Mouse (Mus musculus): ENCODE results near the gene E130308A19Rik. TPM values are rescaled to one million over a fixed set of nuclear protein-coding genes. Genes with fewer than 3 reads are reported as not detected.

Gene E130308A19Rik
- total RNA-seq, 1 experiment from 2014 or later: 3.1 TPM

GRCm38 (mm10) chr4:59801489-59801888 is 175.5 kb downstream of the E130308A19Rik start, which contains the start of gene Inip:
Gene Inip, minus strand, starts transcription at chr4:59801589.
- ATAC-seq (replicated peaks; ENCODE audit: insufficient number of reproducible peaks, low FRiP score, low TSS enrichment, poor library complexity, severe bottlenecking): no peak

GRCm38 (mm10) chr4:59802107-59802506 is 176.1 kb downstream of the E130308A19Rik start:
- ATAC-seq (replicated peaks; ENCODE audit: insufficient number of reproducible peaks, low FRiP score, low TSS enrichment, poor library complexity, severe bottlenecking): no peak

- no peak for ATAC-seq (replicated peaks; ENCODE audit: insufficient number of reproducible peaks, low FRiP score, low TSS enrichment, poor library complexity, severe bottlenecking)
These were observed 176.8 kb downstream of the E130308A19Rik start for GRCm38 (mm10) chr4:59802792-59803191.

- ATAC-seq (replicated peaks; ENCODE audit: insufficient number of reproducible peaks, low FRiP score, low TSS enrichment, poor library complexity, severe bottlenecking): peak; percentile 67
These were observed 177.3 kb downstream of the E130308A19Rik start for GRCm38 (mm10) chr4:59803358-59803757.

GRCm38 (mm10) chr4:59804754-59805153 is 178.7 kb downstream of the E130308A19Rik start:
- no peak for ATAC-seq (replicated peaks; ENCODE audit: insufficient number of reproducible peaks, low FRiP score, low TSS enrichment, poor library complexity, severe bottlenecking)

- ATAC-seq (replicated peaks; ENCODE audit: insufficient number of reproducible peaks, low FRiP score, low TSS enrichment, poor library complexity, severe bottlenecking): peak; percentile 33
These were observed 179.4 kb downstream of the E130308A19Rik start, which contains the start of gene Snx30 for GRCm38 (mm10) chr4:59805181-59805967. Gene Snx30, plus strand, starts transcription at chr4:59805840.

GRCm38 (mm10) chr4:59805968-59806878 is 180.2 kb downstream of the E130308A19Rik start:
- ATAC-seq (replicated peaks; ENCODE audit: insufficient number of reproducible peaks, low FRiP score, low TSS enrichment, poor library complexity, severe bottlenecking): peak; percentile 32; the same call in 1 of the 2 replicates

- no peak for ATAC-seq (replicated peaks; ENCODE audit: insufficient number of reproducible peaks, low FRiP score, low TSS enrichment, poor library complexity, severe bottlenecking)
These were observed 180.8 kb downstream of the E130308A19Rik start for GRCm38 (mm10) chr4:59806879-59807195.

- no peak for ATAC-seq (replicated peaks; ENCODE audit: insufficient number of reproducible peaks, low FRiP score, low TSS enrichment, poor library complexity, severe bottlenecking)
These were observed 181.5 kb downstream of the E130308A19Rik start for GRCm38 (mm10) chr4:59807521-59807920.

- ATAC-seq (replicated peaks; ENCODE audit: insufficient number of reproducible peaks, low FRiP score, low TSS enrichment, poor library complexity, severe bottlenecking): peak; percentile 63
These were observed 182.4 kb downstream of the E130308A19Rik start for GRCm38 (mm10) chr4:59808396-59808795.

Other genes with a start within 250 kb of the E130308A19Rik start
- gene Susd1, start 187.6 kb upstream of the E130308A19Rik start, total RNA-seq (2017): 19.5 to 24.7 TPM (median 23.7 TPM) in 3 replicates
- 282 to 348 TPM (median 308 TPM) in 3 replicates for gene Ptbp3, start 76.8 kb upstream of the E130308A19Rik start, total RNA-seq (2017)
- gene Hsdl2, start 44.6 kb upstream of the E130308A19Rik start, total RNA-seq (2017): 22.6 to 25.7 TPM (median 23.4 TPM) in 3 replicates
- 35.3 to 39.1 TPM (median 36.2 TPM) in 3 replicates for gene Inip, start 175.4 kb downstream of the E130308A19Rik start, total RNA-seq (2017)
- gene Snx30, start 179.6 kb downstream of the E130308A19Rik start, total RNA-seq (2017): 23.1 to 30.4 TPM (median 26.6 TPM) in 3 replicates

Data from monocyte, adult 5-6 weeks (primary cell).